Mouse (Mus musculus) liver, embryonic 14.5 days (tissue): Measurements from ENCODE around the gene Zfyve16. TPM values are rescaled to one million over a fixed set of nuclear protein-coding genes. Genes with fewer than 3 reads are reported as not detected.

Experiments
- ATAC-seq: fragments of 200-750 bp; cut with Nextera tagmentation; 2 replicates; pipeline ENCODE4 v1.8.0; 2017; ENCODE audit warnings: moderate number of reproducible peaks, mild to moderate bottlenecking, moderate library complexity; ENCODE audit not compliant: insufficient read depth
- DNase-seq, 3 experiments: peaks; one replicate each; pipeline ENCODE4 v3.0.0-alpha.2; 2012 to 2013; ENCODE audit warnings: low read depth in 3 of 3, low spot score in 3 of 3
- H3K27ac ChIP-seq: fragments of 300-500 bp; sonication (generic); 2 replicates; pipeline ENCODE4 v1.5.1; 2014; ENCODE audit warnings: moderate library complexity, mild to moderate bottlenecking, control low read depth, inconsistent platforms
- H3K27me3 ChIP-seq: fragments of 300-500 bp; sonication (generic); 2 replicates; pipeline ENCODE4 v1.6.1; 2014; ENCODE audit warnings: mild to moderate bottlenecking, low read length, moderate library complexity; ENCODE audit not compliant: control insufficient read depth, insufficient read depth
- H3K36me3 ChIP-seq: fragments of 300-500 bp; sonication (generic); replicated peaks from 2 replicates; pipeline ENCODE4 v1.6.1; 2014; ENCODE audit warnings: low read depth; ENCODE audit not compliant: control insufficient read depth, insufficient read depth
- H3K4me1 ChIP-seq, 2 experiments: fragments of 200-500 bp in 1 of 2; fragments of 300-500 bp in 1 of 2; sonication (generic) in 1 of 2; replicated peaks; 2 replicates each; pipeline ENCODE4 v1.6.1; 2012 to 2014; ENCODE audit warnings: antibody characterized with exemption in 1 of 2, inconsistent platforms in 1 of 2, low read length in 1 of 2; ENCODE audit not compliant: control insufficient read depth in 2 of 2, insufficient read depth in 2 of 2
- H3K4me2 ChIP-seq: fragments of 300-500 bp; sonication (generic); 2 replicates; pipeline ENCODE4 v1.6.1; 2014; ENCODE audit warnings: low read depth, mild to moderate bottlenecking, control low read depth, moderate library complexity
- H3K4me3 ChIP-seq, 2 experiments: fragments of 200-500 bp in 1 of 2; fragments of 300-500 bp in 1 of 2; sonication (generic) in 1 of 2; 2 replicates each; pipeline ENCODE4 v1.5.1; 2012 to 2014; ENCODE audit warnings: low read depth in 2 of 2, low read length in 2 of 2, mild to moderate bottlenecking in 2 of 2, control low read depth in 1 of 2, inconsistent platforms in 1 of 2, moderate library complexity in 1 of 2; ENCODE audit not compliant: insufficient read depth in 1 of 2
- H3K9ac ChIP-seq: fragments of 300-500 bp; sonication (generic); replicated peaks from 2 replicates; pipeline ENCODE4 v1.6.1; 2014; ENCODE audit warnings: mild to moderate bottlenecking, control low read depth, moderate library complexity
- H3K9me3 ChIP-seq: fragments of 300-500 bp; sonication (generic); 2 replicates; pipeline ENCODE4 v1.6.1; 2016; ENCODE audit warnings: low read length, mixed read lengths; ENCODE audit not compliant: control insufficient read depth
- CTCF ChIP-seq: IDR thresholded peaks from 2 replicates; pipeline ENCODE4 v1.5.1; 2016; ENCODE audit warnings: antibody characterized with exemption, low read depth, control low read depth
- EP300 ChIP-seq: IDR thresholded peaks from 2 replicates; pipeline ENCODE4 v1.6.1; 2016; ENCODE audit warnings: antibody characterized with exemption, low read depth
- WGBS: fragments of 180-500 bp; shearing (Covaris S2); extraction: QIAGEN DNeasy Blood & Tissue Kit; methylation state at CpG from one replicate; pipeline ENCODE4 v1.1.7; 2014; ENCODE audit not compliant: insufficient replicate concordance; 5-methylcytosine and 5-hydroxymethylcytosine counted together
- polyA plus RNA-seq, 2 experiments: library from polyadenylated mRNA; depleted of rRNA in 1 of 2; stranded (reverse) in 1 of 2; unstranded in 1 of 2; fragments of >200 nt; fragmentation: Nextera tagmentation in 1 of 2; extraction: Ambion mirVana in 1 of 2; gene quantifications; 2 replicates each; pipeline versions ENCODE4 v1.2.1 to v1.2.3; 2012 to 2014

Gene Zfyve16
- polyA plus RNA-seq, 2 experiments: 1.3 to 1.5 TPM

DNA sequence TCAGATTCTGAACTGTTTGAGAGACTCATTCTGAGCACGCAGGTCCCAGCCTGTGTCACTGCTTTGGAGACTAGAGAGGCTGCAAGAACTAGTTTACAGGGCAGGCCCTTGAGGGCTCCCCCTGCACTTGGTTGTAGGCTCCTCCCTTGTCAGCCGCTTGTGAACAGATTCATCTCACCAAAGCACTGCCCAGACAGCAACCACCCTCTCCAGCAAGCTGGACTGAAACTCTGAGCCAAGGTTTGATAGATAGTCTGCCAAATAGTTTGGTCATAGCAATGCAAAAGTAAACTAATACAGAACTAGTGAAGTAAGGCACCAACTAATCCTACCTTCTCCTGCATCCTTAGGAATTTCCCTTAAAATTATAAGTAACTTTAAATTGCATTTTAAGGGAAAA is 60.5 kb downstream of the Zfyve16 start:
- Histone ChIP-seq H3K4me1 (no peaks in the 10 kb centered on the region), H3K9ac (no peak overlapping the region), H3K9me3 (no peaks in the 10 kb centered on the region), H3K4me2 (no peak overlapping the region), H3K27ac (no peak overlapping the region), H3K36me3 (no peaks in the 10 kb centered on the region), H3K4me3 (no peak overlapping the region), H3K27me3 (no peaks in the 10 kb centered on the region)
- 62% methylated on average over 2 of the region's 2 CpGs for WGBS
- no peak for ATAC-seq
- no peak for TF ChIP-seq EP300
- no peak for TF ChIP-seq CTCF
- no peak for DNase-seq

DNA sequence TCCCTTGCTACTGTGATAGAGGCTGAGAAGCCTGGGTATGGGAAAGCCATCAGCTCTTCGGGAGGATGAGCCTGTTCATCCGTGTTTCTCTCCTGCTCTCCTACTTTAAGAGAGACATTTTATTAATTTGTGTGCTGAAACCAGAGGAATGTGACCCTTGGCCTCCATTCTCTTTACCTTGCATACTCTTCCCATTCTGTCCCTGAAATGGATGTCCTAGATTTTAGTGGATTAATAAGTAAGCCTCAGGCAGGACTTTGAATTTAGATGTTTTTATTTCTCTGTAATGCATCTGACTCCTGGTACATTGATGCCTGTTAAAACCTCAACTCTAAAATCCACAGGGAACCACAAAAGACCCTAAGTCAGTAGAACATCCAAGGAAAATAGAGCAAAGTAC is 61.3 kb downstream of the Zfyve16 start:
- Histone ChIP-seq H3K27ac (no peak overlapping the region), H3K9me3 (no peaks in the 10 kb centered on the region), H3K27me3 (no peaks in the 10 kb centered on the region), H3K36me3 (no peaks in the 10 kb centered on the region), H3K4me3 (no peak overlapping the region), H3K4me1 (no peaks in the 10 kb centered on the region), H3K4me2 (no peak overlapping the region), H3K9ac (no peak overlapping the region)
- no peak for ATAC-seq
- no peak for DNase-seq
- TF ChIP-seq EP300: no peak
- 73% methylated on average over 2 of the region's 2 CpGs for WGBS

DNA sequence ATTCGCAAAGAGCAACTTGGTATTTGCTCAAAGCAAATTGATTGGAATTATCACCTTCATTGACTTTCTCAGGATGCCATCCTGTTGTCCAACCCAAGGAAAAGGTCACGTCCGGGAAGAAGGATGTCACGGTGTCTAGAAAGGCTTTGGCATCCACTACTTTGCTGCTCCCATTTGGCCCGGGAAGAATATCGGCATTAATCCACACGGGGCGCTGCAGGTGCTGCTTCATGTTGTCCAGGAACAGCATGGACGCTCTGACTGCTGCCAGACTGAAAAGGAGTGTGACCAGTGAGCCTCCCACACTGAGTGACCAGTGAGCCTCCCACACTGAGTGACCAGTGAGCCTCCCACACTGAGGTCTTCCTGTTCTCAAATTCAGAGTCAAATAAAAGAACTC is 62.8 kb downstream of the Zfyve16 start:
- TF ChIP-seq CTCF: no peak
- no peak for TF ChIP-seq EP300
- Histone ChIP-seq H3K27ac (no peak overlapping the region), H3K4me2 (no peak overlapping the region), H3K4me1 (no peaks in the 10 kb centered on the region), H3K27me3 (no peaks in the 10 kb centered on the region), H3K9ac (no peak overlapping the region), H3K4me3 (no peak overlapping the region), H3K36me3 (no peaks in the 10 kb centered on the region), H3K9me3 (no peaks in the 10 kb centered on the region)
- no peak for DNase-seq
- 74% methylated on average over 9 of the region's 9 CpGs for WGBS
- no peak for ATAC-seq

DNA sequence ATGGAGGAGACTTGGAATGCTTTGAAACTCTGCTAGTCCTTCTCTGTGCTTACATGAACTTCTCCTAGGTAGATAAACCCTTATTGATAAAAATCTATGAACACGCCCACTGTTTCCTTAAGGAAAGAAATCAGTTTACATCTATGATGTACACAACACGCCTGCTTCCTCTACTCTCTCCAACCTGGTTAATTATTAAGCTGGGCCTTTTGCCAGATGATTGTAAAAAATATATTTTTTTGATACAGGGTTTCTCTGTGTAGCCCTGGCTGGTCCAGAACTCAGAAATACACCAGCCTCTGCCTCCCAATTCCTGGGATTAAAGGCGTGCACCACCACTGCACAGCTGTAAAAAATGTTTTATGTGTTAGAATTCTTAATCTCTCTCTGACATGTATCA is 66.0 kb downstream of the Zfyve16 start:
- no peak overlapping the region for H3K4me2 ChIP-seq
- H3K4me3 ChIP-seq: no peak overlapping the region
- no peak overlapping the region for H3K9ac ChIP-seq
- ATAC-seq (no peak), DNase-seq (no peak)
- H3K27me3 ChIP-seq: no peaks in the 10 kb centered on the region
- H3K36me3 ChIP-seq: no peaks in the 10 kb centered on the region
- H3K27ac ChIP-seq: no peak overlapping the region
- TF ChIP-seq CTCF (no peak), EP300 (no peak)
- H3K9me3 ChIP-seq: no peaks in the 10 kb centered on the region
- 55% methylated on average over 3 of the region's 3 CpGs for WGBS
- H3K4me1 ChIP-seq: no peaks in the 10 kb centered on the region

DNA sequence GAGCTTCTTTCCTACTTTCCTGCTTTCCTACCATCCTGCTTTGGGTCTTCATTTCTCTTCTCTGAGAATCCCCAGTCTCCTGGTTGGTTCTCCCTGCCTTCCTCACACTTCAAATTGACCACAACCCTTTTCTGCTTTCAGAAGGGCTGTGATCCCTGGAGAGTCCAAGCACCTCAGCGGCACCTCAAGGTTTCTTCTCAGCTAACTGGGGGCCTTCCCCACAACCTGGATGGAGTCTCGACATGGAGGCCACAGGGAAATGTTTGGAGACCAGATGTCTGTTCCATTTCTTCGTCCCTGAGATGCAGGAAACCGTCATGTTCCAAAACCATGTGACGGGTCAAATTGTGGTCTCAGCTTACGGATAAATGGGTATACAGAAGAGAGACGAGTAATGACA is 83.8 kb downstream of the Zfyve16 start:
- no peak for DNase-seq
- no peak for TF ChIP-seq CTCF
- no peak for TF ChIP-seq EP300
- Histone ChIP-seq H3K9me3 (no peaks in the 10 kb centered on the region), H3K9ac (no peak overlapping the region), H3K4me2 (no peak overlapping the region), H3K4me1 (no peaks in the 10 kb centered on the region), H3K36me3 (no peaks in the 10 kb centered on the region), H3K4me3 (no peak overlapping the region), H3K27me3 (no peaks in the 10 kb centered on the region), H3K27ac (no peak overlapping the region)
- no peak for ATAC-seq
- WGBS: 64% methylated on average over 7 of the region's 7 CpGs

DNA sequence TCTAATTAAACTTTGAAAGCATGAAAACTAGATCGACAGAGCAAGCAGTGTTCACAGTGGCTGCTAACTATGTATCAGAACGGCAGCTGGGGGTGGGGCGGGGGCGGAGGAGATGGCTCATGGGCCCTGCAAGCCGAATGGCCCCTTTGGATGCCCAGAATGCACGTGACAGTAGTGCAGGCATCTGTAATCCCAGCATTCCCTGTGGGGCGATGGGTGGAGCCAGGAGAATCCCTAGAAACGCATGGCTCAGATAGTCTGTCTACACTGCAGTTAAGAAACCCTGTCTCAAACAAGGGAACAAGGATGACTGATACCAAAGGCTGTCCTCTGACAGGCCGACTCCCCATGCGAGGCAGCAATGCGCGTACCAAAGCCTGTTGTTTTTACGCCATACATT is 90.4 kb downstream of the Zfyve16 start:
- H3K9ac ChIP-seq: no peak overlapping the region
- TF ChIP-seq EP300 (no peak), CTCF (no peak)
- DNase-seq (no peak), ATAC-seq (no peak)
- no peak overlapping the region for H3K27ac ChIP-seq
- WGBS: 68% methylated on average over 13 of the region's 13 CpGs
- no peak overlapping the region for H3K4me3 ChIP-seq
- no peaks in the 10 kb centered on the region for H3K9me3 ChIP-seq
- no peaks in the 10 kb centered on the region for H3K27me3 ChIP-seq
- H3K4me1 ChIP-seq: no peaks in the 10 kb centered on the region
- H3K36me3 ChIP-seq: no peaks in the 10 kb centered on the region
- H3K4me2 ChIP-seq: no peak overlapping the region
